In genomic region chr5:138571623-138572022, GRCm38 (mm10) we compare ENCODE assay signal across 10 mouse cellular contexts. TPM values are rescaled to one million over a fixed set of nuclear protein-coding genes. Genes with fewer than 3 reads are reported as not detected.
DNase-seq lines count a peak whose midpoint lies in the region; ATAC-seq and TF ChIP-seq lines count a peak whose summit lies in the region.
"Had no signal": no experiment of that assay in that cellular context is flagged by ENCODE, and none has a peak within 500 bp of the region (broad histone marks: within the 10 kb centered on the region; RNA-seq: fewer than 3 reads in every experiment).

No protein-coding gene starts in this region.

- 52% methylated on average over 4 of the region's 4 CpGs for WGBS in kidney, embryonic 16.5 days
- 55% methylated on average over 4 of the region's 4 CpGs for WGBS in lung, postnatal 0 days

- peaks cover 3% of the 10 kb centered on the region; the same call in 1 of the 2 replicates for H3K9me3 ChIP-seq in kidney, embryonic 16.5 days (ENCODE audit: low read length)
- no peaks in the 10 kb centered on the region for H3K9me3 ChIP-seq in E14TG2a.4 (ENCODE audit: low read length)
- peaks cover 2% of the 10 kb centered on the region; the same call in 1 of the 2 replicates for H3K9me3 ChIP-seq in lung, postnatal 0 days (ENCODE audit: low read length)

- DNase-seq in kidney, adult 9 months, result peak; percentile 26
- DNase-seq in ZHBTc4 (ENCODE audit: low read depth, low spot score), result peak; percentile 85
- DNase-seq in lung, postnatal 0 days (ENCODE audit: low spot score), result no peak
- no peak for DNase-seq in cerebellum, adult 8-10 months
- no peak for DNase-seq in urinary bladder, postnatal 4 days (ENCODE audit: low spot score in 2 of 2)
- DNase-seq: liver, embryonic 13.5 days had no signal

- no peak overlapping the region for H3K9ac ChIP-seq in kidney, embryonic 16.5 days (replicated peaks; ENCODE audit: low read length)
- H3K9ac ChIP-seq in lung, postnatal 0 days (replicated peaks; ENCODE audit: low read depth), result no peak overlapping the region
- H3K9ac ChIP-seq: liver, embryonic 13.5 days had no signal

- peak; percentile 36 for TF ChIP-seq CTCF in E14TG2a.4 (conservative IDR thresholded peaks at IDR 0.05; ENCODE audit: low read length)
- TF ChIP-seq CTCF in lung, postnatal 0 days (IDR thresholded peaks at IDR 0.05), result peak; percentile 24; the same call in 1 of the 2 replicates

- H3K4me2 ChIP-seq in kidney, embryonic 16.5 days (replicated peaks; ENCODE audit: low read depth, low read length), result no peak overlapping the region
- H3K4me2 ChIP-seq in lung, postnatal 0 days (replicated peaks; ENCODE audit: low read depth, low read length), result no peak overlapping the region
- H3K4me2 ChIP-seq: liver, embryonic 13.5 days had no signal

- H3K36me3 ChIP-seq in kidney, embryonic 16.5 days (ENCODE audit: insufficient read depth, low read length), result no peaks in the 10 kb centered on the region
- no peaks in the 10 kb centered on the region for H3K36me3 ChIP-seq in E14TG2a.4 (ENCODE audit: insufficient read depth, low read length)
- H3K36me3 ChIP-seq in lung, postnatal 0 days (ENCODE audit: insufficient read depth, low read length), result no peaks in the 10 kb centered on the region
- H3K36me3 ChIP-seq: liver, embryonic 13.5 days had no signal

- H3K4me3 ChIP-seq in kidney, embryonic 16.5 days (ENCODE audit: low read length), result no peak overlapping the region
- no peak overlapping the region for H3K4me3 ChIP-seq in E14TG2a.4 (replicated peaks; ENCODE audit: low read length)
- H3K4me3 ChIP-seq in lung, postnatal 0 days (ENCODE audit: low read depth, low read length), result no peak overlapping the region
- H3K4me3 ChIP-seq: liver, embryonic 13.5 days had no signal

- no peaks in the 10 kb centered on the region for H3K27me3 ChIP-seq in kidney, embryonic 16.5 days (ENCODE audit: insufficient read depth, low read length)
- H3K27me3 ChIP-seq in E14TG2a.4 (ENCODE audit: insufficient read depth, low read length), result no peaks in the 10 kb centered on the region
- H3K27me3 ChIP-seq in lung, postnatal 0 days (replicated peaks; ENCODE audit: insufficient read depth, low read length), result no peaks in the 10 kb centered on the region
- H3K27me3 ChIP-seq: liver, embryonic 13.5 days had no signal

- TF ChIP-seq EP300 in lung, postnatal 0 days (IDR thresholded peaks at IDR 0.05), result no peak

- ATAC-seq in kidney, embryonic 16.5 days (ENCODE audit: low FRiP score, low TSS enrichment), result no peak
- ATAC-seq in lung, postnatal 0 days, result no peak
- ATAC-seq in frontal cortex, adult (ENCODE audit: low TSS enrichment), result no peak

- H3K4me1 ChIP-seq in kidney, embryonic 16.5 days (ENCODE audit: insufficient read depth, low read length), result no peaks in the 10 kb centered on the region
- no peaks in the 10 kb centered on the region for H3K4me1 ChIP-seq in E14TG2a.4 (replicated peaks; ENCODE audit: low read depth, low read length)
- H3K4me1 ChIP-seq in lung, postnatal 0 days (ENCODE audit: insufficient read depth, low read depth, low read length), result no peaks in the 10 kb centered on the region
- H3K4me1 ChIP-seq: liver, embryonic 13.5 days had no signal

- H3K27ac ChIP-seq in kidney, embryonic 16.5 days (ENCODE audit: low read length), result no peak overlapping the region
- no peak overlapping the region for H3K27ac ChIP-seq in lung, postnatal 0 days (ENCODE audit: low read length)
- H3K27ac ChIP-seq: liver, embryonic 13.5 days had no signal

RNA-seq across cellular contexts. Expression of gene 1700123K08Rik, which starts 7.1 kb away (rescaled TPM):
- polyA plus RNA-seq in kidney, embryonic 16.5 days (2015; fragmentation: Nextera tagmentation; extraction: Ambion mirVana), result not detected in 2 replicates
- polyA plus RNA-seq in lung, postnatal 0 days (2015; fragmentation: Nextera tagmentation; extraction: Ambion mirVana), result not detected in 2 replicates
- polyA plus RNA-seq: liver, embryonic 13.5 days; spleen, adult 2 months had no signal

RNA-seq across cellular contexts. Expression of gene Zfp68, which starts 47.9 kb away (rescaled TPM):
- 63.8 and 65.9 TPM in 2 replicates for polyA plus RNA-seq in kidney, embryonic 16.5 days (2015; fragmentation: Nextera tagmentation; extraction: Ambion mirVana)
- polyA plus RNA-seq in lung, postnatal 0 days (2015; fragmentation: Nextera tagmentation; extraction: Ambion mirVana), result 46.0 and 49.6 TPM in 2 replicates

RNA-seq across cellular contexts. Expression of gene A430033K04Rik, which starts 51.0 kb away (rescaled TPM):
- polyA plus RNA-seq in kidney, embryonic 16.5 days (2015; fragmentation: Nextera tagmentation; extraction: Ambion mirVana), result 14.8 and 15.3 TPM in 2 replicates
- polyA plus RNA-seq in lung, postnatal 0 days (2015; fragmentation: Nextera tagmentation; extraction: Ambion mirVana), result 4.4 and 5.2 TPM in 2 replicates

Comparison
In these comparisons a context has a peak if more than half of its experiments do, and no peak if none do; other contexts are left out.
1. DNase-seq: peak in kidney, adult 9 months (single experiment) and ZHBTc4 (single experiment); none in lung, postnatal 0 days (single experiment), cerebellum, adult 8-10 months (single experiment) and urinary bladder, postnatal 4 days (0 of 2).